Mouse (Mus musculus) heart, adult 2 months (tissue): ENCODE data around the gene Nudt4.

ENCODE experiments used
- CTCF ChIP-seq: fragments of 200-600 bp; IDR thresholded peaks from 2 replicates; pipeline ENCODE4 v1.8.1; 2022; ENCODE audit warnings: antibody characterized with exemption, mild to moderate bottlenecking, moderate library complexity
- EP300 ChIP-seq: fragments of 200-500 bp; IDR thresholded peaks from 2 replicates; pipeline ENCODE4 v1.6.1; 2011; ENCODE audit warnings: low read depth, low read length, control low read depth; ENCODE audit not compliant: insufficient read depth

DNA sequence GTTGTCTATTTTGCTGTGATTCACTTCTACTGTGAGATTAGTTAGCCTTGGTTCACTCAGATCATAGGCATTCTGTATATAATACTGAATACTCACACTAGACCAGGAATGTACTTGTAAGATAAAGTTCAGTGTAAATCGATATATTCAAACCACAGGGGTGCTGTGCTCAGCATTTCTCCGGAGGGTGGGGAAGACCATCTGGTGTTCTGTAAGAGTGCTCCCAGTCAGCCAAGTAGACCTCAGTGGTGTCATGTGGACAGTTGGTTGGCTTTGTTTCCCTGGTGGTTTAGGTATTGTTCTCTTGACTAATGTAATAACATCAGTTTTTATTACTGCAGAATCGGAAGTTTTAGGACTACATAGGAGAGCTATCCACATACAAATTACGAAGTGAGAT is 18.9 kb downstream of the Nudt4 start:
- TF ChIP-seq CTCF (no peak), EP300 (no peak)
